Mouse (Mus musculus) hindbrain, embryonic 14.5 days (tissue): Measurements from ENCODE around the gene BC030499. TPM values are rescaled to one million over a fixed set of nuclear protein-coding genes. Genes with fewer than 3 reads are reported as not detected.

Experiments
- ATAC-seq: fragments of 200-750 bp; cut with Nextera tagmentation; 2 replicates; pipeline ENCODE4 v1.8.0; 2017; ENCODE audit warnings: moderate number of reproducible peaks, mild to moderate bottlenecking, moderate TSS enrichment, moderate library complexity; ENCODE audit not compliant: low FRiP score
- DNase-seq: peaks from one replicate; pipeline ENCODE4 v3.0.0-alpha.2; 2015; ENCODE audit warnings: low spot score
- H3K27ac ChIP-seq: fragments of 300-500 bp; sonication (generic); 2 replicates; pipeline ENCODE4 v1.5.1; 2014; ENCODE audit warnings: mild to moderate bottlenecking, moderate library complexity
- H3K27me3 ChIP-seq: fragments of 300-500 bp; sonication (generic); 2 replicates; pipeline ENCODE4 v1.6.1; 2014; ENCODE audit warnings: mild to moderate bottlenecking, low read length, mixed read lengths; ENCODE audit not compliant: control insufficient read depth, insufficient read depth
- H3K36me3 ChIP-seq: fragments of 300-500 bp; sonication (generic); replicated peaks from 2 replicates; pipeline ENCODE4 v1.6.1; 2014; ENCODE audit not compliant: control insufficient read depth, insufficient read depth
- H3K4me1 ChIP-seq: fragments of 300-500 bp; sonication (generic); replicated peaks from 2 replicates; pipeline ENCODE4 v1.6.1; 2014; ENCODE audit warnings: antibody characterized with exemption, low read length, mixed read lengths; ENCODE audit not compliant: control insufficient read depth, insufficient read depth
- H3K4me2 ChIP-seq: fragments of 300-500 bp; sonication (generic); replicated peaks from 2 replicates; pipeline ENCODE4 v1.6.1; 2014; ENCODE audit warnings: mild to moderate bottlenecking, moderate library complexity
- H3K4me3 ChIP-seq: fragments of 300-500 bp; sonication (generic); replicated peaks from 2 replicates; pipeline ENCODE4 v1.5.1; 2014; ENCODE audit warnings: mild to moderate bottlenecking, low read length
- H3K9ac ChIP-seq: fragments of 300-500 bp; sonication (generic); 2 replicates; pipeline ENCODE4 v1.6.1; 2014
- H3K9me3 ChIP-seq: fragments of 300-500 bp; sonication (generic); 2 replicates; pipeline ENCODE4 v1.6.1; 2016; ENCODE audit warnings: low read length; ENCODE audit not compliant: control insufficient read depth
- WGBS: fragments of 180-500 bp; shearing (Covaris S2); extraction: QIAGEN DNeasy Blood & Tissue Kit; methylation state at CpG from one replicate; pipeline ENCODE4 v1.1.7; 2014; 5-methylcytosine and 5-hydroxymethylcytosine counted together
- polyA plus RNA-seq: library from polyadenylated mRNA; unstranded; fragments of >200 nt; fragmentation: Nextera tagmentation; extraction: Ambion mirVana; gene quantifications from 2 replicates; pipeline ENCODE4 v1.2.1, GENCODE M21; 2014

The BC030499 gene
- polyA plus RNA-seq, 1 experiment from 2014 or later = 0.35 TPM

DNA sequence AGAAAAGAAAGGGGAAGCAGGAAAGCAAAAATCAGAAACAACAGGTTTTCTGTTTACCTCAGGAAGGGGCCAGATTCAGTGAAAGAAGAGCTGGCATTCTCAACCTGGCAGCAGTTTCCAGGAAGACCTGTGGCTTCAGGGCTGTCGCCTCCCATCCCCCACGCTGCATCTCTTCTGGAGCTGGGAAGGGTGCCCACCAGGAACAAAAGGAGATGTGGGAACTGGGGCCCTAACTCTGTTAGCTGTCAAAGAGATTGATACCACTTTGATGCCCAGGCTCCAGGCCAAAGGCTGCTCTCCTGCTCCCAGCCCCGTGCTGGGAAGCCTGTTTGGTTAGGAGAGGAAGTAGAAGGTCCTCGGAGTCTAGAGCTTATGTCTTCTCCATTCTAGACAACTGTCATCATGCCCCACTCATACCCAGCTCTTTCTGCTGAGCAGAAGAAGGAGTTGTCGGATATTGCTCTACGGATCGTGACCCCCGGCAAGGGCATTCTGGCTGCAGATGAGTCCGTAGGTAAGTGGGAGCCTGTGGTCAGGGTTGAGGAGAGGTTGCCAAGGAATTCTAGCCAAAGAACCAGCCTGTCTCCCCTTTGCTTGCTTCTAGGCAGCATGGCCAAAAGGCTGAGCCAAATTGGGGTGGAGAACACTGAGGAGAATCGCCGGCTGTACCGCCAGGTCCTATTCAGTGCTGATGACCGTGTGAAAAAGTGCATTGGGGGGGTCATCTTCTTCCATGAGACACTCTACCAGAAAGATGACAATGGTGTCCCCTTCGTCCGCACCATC, 33.6 kb downstream of the BC030499 start:
- peak; percentile 25; the same call in 1 of the 2 replicates for ATAC-seq
- peaks cover 14% of the 10 kb centered on the region for H3K4me1 ChIP-seq
- no peaks in the 10 kb centered on the region for H3K36me3 ChIP-seq
- 65% methylated on average over 15 of the region's 15 CpGs for WGBS
- no peaks in the 10 kb centered on the region for H3K27me3 ChIP-seq
- H3K27ac ChIP-seq = peak overlapping the region; percentile 35; the same call in 1 of the 2 replicates
- H3K9me3 ChIP-seq = no peaks in the 10 kb centered on the region
- H3K4me3 ChIP-seq = peak overlapping the region; percentile 15
- peak overlapping the region; percentile 36 for H3K4me2 ChIP-seq
- DNase-seq = peak; percentile 63
- H3K9ac ChIP-seq = no peak overlapping the region; the same call in 1 of the 2 replicates

DNA sequence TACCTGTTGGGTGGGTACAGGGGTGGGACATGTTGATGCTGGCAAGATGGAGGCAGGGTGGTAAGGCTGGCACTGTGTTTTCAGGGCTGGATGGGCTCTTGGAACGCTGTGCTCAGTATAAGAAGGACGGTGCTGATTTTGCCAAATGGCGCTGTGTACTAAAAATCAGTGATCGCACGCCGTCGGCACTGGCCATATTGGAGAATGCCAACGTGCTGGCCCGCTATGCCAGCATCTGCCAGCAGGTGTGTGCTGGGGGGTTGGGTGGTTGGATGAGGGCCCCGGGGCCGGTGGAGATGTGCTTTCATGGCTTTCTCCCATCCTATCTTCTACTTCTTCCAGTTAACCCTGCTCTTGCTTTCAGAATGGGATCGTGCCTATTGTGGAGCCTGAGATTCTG, 34.3 kb downstream of the BC030499 start:
- Histone ChIP-seq H3K4me3 (peak overlapping the region; percentile 15), H3K27me3 (no peaks in the 10 kb centered on the region), H3K4me1 (peaks cover 19% of the 10 kb centered on the region), H3K9me3 (no peaks in the 10 kb centered on the region), H3K27ac (peak overlapping the region; percentile 35; the same call in 1 of the 2 replicates), H3K4me2 (peak overlapping the region; percentile 32), H3K9ac (no peak overlapping the region), H3K36me3 (no peaks in the 10 kb centered on the region)
- DNase-seq = no peak
- WGBS = 93% methylated on average over 12 of the region's 12 CpGs
- no peak for ATAC-seq

DNA sequence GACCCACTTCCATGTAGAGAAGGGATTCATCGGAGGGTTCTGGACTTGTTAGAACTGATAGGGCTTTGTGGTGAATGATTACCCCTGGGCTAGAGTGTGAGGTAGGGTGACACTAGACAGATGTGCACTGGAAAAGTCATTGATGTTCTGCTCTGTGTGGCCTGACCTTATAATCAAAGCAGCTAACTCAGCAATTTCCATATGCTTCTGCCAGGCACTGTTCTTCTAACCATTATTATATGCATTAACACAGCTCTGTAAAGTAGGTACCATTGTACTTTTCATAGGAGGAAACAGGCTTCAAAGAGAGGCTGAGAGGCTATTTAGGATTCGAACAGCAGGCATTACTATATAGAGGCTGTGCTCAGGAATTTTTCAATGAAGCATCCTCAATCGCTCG, 36.6 kb downstream of the BC030499 start:
- Histone ChIP-seq H3K36me3 (peaks cover 5% of the 10 kb centered on the region; the same call in 1 of the 2 replicates), H3K4me3 (no peak overlapping the region), H3K27ac (no peak overlapping the region), H3K9ac (no peak overlapping the region), H3K9me3 (no peaks in the 10 kb centered on the region), H3K27me3 (no peaks in the 10 kb centered on the region), H3K4me2 (no peak overlapping the region), H3K4me1 (peaks cover 19% of the 10 kb centered on the region)
- WGBS = 93% methylated on average over 4 of the region's 4 CpGs
- no peak for ATAC-seq
- DNase-seq = no peak

DNA sequence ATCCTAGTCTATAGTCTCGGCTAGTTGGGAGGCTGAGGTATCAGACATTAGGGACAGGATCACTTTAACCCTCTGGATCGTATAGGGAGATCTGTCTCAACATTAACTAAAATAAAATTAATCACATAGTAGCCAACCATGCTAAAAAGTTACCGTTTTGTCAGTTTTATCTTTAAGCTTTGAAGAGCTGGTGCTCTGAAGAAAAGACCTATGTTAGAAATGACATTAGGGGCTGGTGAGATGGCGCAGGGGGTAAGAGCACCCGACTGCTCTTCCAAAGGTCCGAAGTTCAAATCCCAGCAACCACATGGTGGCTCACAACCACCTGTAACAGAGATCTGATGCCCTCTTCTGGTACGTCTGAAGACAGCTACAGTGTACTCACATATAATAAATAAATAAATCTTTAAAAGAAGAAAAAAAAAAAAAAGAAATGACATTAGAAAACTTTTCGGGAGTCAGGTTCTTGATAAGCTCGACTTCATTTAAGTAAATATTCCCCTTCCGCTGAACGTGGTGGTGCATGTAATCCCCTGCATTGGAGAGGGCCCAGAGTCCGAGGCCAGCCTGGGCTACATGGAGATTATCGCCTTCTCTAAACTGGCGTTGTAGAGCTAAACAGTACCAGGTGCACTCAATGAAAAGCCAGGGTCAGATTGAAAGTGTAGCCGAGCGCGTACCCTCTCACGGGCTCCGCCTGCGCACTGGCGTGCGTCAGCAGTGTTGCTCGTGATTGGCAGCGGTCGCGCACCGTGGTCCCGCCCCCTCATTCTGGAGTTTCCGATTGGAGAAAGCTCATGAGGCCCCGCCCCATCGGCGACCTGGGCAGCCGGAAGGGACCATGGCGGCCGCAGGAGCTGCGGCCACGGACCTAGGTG, 37.2 kb downstream of the BC030499 start, which contains the start of gene Pigs:
Gene Pigs, plus strand, starts transcription at position 782 of the 878 bp plus-strand sequence.
- ATAC-seq (peak; percentile 94), DNase-seq (peak; percentile 91)
- Histone ChIP-seq H3K36me3 (peaks cover 11% of the 10 kb centered on the region; the same call in 1 of the 2 replicates), H3K27me3 (no peaks in the 10 kb centered on the region), H3K4me3 (peak within 1 kb of the TSS; percentile 78), H3K27ac (no peak within 1 kb of the TSS), H3K4me1 (peaks cover 13% of the 10 kb centered on the region), H3K4me2 (peak within 1 kb of the TSS; percentile 82), H3K9me3 (no peaks in the 10 kb centered on the region), H3K9ac (peak within 1 kb of the TSS; percentile 74)
- WGBS = 12% methylated on average over 37 of the region's 37 CpGs

DNA sequence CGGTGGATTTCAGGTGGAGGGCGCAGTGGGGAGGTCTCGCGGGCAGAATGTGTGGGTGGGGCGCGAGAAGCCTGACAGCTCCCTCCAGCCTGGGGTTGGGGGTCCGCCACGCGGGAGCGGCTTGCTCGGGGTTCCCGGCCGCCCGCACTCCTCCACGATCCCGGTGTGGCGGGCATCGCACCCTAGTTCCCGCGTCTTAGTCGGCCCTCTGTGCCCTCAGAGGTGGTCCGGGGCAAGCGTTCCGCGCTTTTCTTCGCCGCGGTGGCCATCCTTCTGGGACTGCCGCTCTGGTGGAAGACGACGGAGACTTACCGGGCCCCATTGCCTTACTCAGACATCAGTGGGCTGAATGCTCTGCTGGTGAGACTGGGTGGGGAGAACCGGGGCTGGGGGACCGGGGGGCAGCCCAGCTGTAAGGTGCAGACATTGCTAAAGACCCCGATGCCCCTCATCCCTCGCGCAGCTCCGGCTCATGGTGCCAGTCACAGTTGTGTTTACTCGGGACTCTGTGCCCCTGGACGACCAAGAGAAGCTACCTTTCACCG, 37.9 kb downstream of the BC030499 start:
- DNase-seq (no peak), ATAC-seq (peak; percentile 73)
- H3K4me1 ChIP-seq = peaks cover 9% of the 10 kb centered on the region
- H3K4me3 ChIP-seq = peak overlapping the region; percentile 78
- no peaks in the 10 kb centered on the region for H3K27me3 ChIP-seq
- H3K36me3 ChIP-seq = peaks cover 18% of the 10 kb centered on the region; the same call in 1 of the 2 replicates
- H3K9me3 ChIP-seq = no peaks in the 10 kb centered on the region
- peak overlapping the region; percentile 82 for H3K4me2 ChIP-seq
- WGBS = under 1% methylated on average over 39 of the region's 41 CpGs
- H3K27ac ChIP-seq = no peak overlapping the region
- H3K9ac ChIP-seq = peak overlapping the region; percentile 74

DNA sequence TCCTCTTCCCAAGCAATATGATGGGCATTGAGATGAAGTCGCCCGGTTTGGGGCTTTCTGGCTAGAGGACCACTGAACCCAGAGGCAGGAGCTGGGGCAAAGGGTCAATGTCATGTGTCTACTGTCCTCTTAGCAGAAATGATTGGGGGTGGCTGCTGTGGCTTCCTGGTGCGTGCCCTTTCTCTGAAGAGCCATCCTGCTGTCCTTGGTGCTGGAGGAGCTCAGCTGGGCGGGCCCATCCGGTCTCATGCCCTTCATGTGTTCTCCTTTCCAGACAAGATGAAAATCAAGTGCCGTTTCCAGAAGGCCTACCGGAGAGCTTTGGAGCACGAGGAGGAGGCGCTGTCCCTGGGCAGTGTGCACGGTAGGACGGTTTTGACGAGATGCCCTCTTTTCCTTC, 42.0 kb downstream of the BC030499 start:
- H3K36me3 ChIP-seq = peaks cover 55% of the 10 kb centered on the region
- DNase-seq = no peak
- no peaks in the 10 kb centered on the region for H3K27me3 ChIP-seq
- H3K9me3 ChIP-seq = no peaks in the 10 kb centered on the region
- no peak overlapping the region for H3K4me3 ChIP-seq
- H3K4me1 ChIP-seq = peaks cover 9% of the 10 kb centered on the region
- no peak overlapping the region for H3K4me2 ChIP-seq
- H3K27ac ChIP-seq = no peak overlapping the region
- WGBS = 94% methylated on average over 12 of the region's 12 CpGs
- no peak overlapping the region for H3K9ac ChIP-seq
- no peak for ATAC-seq

DNA sequence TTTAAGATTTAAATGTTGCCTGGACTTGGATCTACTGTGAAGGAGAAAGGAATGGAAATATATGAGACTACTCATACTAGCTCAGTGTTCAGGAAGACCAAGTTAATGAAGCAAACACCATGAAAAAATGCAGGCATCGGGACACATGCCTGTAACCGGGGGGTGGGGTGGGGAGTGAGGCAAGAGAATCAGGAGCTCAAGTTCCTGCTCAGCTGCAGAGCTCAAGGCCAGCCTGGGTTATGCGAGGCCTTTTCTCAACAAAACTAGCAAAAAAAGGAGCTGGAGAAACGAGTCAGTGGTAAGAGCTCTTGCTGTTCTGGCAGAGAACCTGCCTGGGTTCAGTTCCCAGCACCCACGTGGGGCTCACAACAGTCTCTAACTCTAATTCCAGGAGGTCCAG, 43.4 kb downstream of the BC030499 start:
- no peak for ATAC-seq
- Histone ChIP-seq H3K27ac (no peak overlapping the region), H3K9ac (no peak overlapping the region)

DNA sequence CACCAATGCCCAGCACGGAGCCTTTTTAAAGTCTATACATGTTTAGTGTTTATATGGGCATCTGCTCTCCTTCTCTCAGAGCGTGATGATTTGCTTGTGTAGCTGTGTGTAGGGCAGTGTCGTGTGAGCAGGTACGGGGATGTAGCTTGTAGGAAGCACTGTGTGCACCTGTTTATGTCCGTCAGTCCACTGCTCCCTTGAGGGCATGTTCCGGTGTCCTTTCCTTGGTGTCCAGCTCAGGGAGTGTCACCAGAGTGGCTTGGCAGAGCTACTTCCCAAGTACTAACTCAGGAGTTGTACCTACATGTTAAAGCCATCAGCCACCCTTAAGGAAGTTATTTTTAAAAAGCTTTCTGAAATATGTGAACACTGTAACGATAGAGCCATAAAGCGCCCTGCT, 46.4 kb downstream of the BC030499 start:
- peaks cover 89% of the 10 kb centered on the region for H3K36me3 ChIP-seq
- no peak overlapping the region for H3K9ac ChIP-seq
- H3K4me1 ChIP-seq = no peaks in the 10 kb centered on the region
- ATAC-seq = no peak
- H3K9me3 ChIP-seq = no peaks in the 10 kb centered on the region
- no peak overlapping the region for H3K4me2 ChIP-seq
- H3K27me3 ChIP-seq = no peaks in the 10 kb centered on the region
- no peak for DNase-seq
- no peak overlapping the region for H3K4me3 ChIP-seq
- 96% methylated on average over 8 of the region's 8 CpGs for WGBS
- no peak overlapping the region for H3K27ac ChIP-seq

More for the DNA sequence above, 43.4 kb downstream of the BC030499 start:
- H3K4me1 ChIP-seq = peaks cover 7% of the 10 kb centered on the region
- H3K4me2 ChIP-seq = no peak overlapping the region
- H3K27me3 ChIP-seq = no peaks in the 10 kb centered on the region
- WGBS = 93% methylated on average over 5 of the region's 5 CpGs
- H3K9me3 ChIP-seq = no peaks in the 10 kb centered on the region
- H3K36me3 ChIP-seq = peaks cover 66% of the 10 kb centered on the region
- DNase-seq = no peak
- no peak overlapping the region for H3K4me3 ChIP-seq

DNA sequence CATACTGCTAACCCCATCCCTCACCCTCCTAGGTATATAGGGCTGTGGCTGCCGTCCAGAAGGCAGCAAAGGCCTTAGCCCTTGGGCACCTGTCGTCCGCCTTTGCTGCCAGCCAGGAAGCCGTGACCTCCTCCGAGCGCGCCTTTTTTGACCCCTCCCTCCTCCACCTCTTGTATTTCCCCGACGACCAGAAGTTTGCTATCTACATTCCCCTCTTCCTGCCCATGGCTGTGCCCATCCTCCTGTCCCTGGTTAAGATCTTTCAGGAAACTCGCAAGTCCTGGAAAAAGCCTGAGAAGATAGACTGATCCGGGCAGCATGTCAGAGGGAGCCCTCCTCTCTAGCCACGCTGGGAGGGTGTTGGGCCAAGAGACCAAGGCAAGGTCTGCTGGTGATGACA, 51.1 kb downstream of the BC030499 start:
- no peak for ATAC-seq
- Histone ChIP-seq H3K27me3 (no peaks in the 10 kb centered on the region), H3K9me3 (no peaks in the 10 kb centered on the region), H3K4me3 (no peak overlapping the region), H3K9ac (no peak overlapping the region), H3K4me2 (no peak overlapping the region), H3K27ac (no peak overlapping the region), H3K36me3 (peaks cover 48% of the 10 kb centered on the region), H3K4me1 (peaks cover 24% of the 10 kb centered on the region)
- 83% methylated on average over 12 of the region's 12 CpGs for WGBS
- no peak for DNase-seq
